Mouse (Mus musculus) G1E (cell line): ENCODE measurements around the gene Zfp628.
"Not testable (repeated sequence)": the region's sequence is repeated elsewhere in the genome, so short reads cannot be mapped to it uniquely, and the experiment has no call there.

Source experiments
- CTCF ChIP-seq: IDR thresholded peaks from 2 replicates; pipeline ENCODE4 v1.5.1; 2012; ENCODE audit warnings: low read depth, low read length, inconsistent platforms, mixed read lengths
- GATA1 ChIP-seq: IDR thresholded peaks from 2 replicates; pipeline ENCODE4 v1.6.1; 2012; ENCODE audit warnings: borderline replicate concordance, low read length, inconsistent platforms, mixed read lengths
- POLR2AphosphoS5 ChIP-seq: IDR thresholded peaks from 2 replicates; pipeline ENCODE4 v1.6.1; 2012; ENCODE audit warnings: low read depth, low read length, inconsistent platforms; ENCODE audit not compliant: insufficient replicate concordance
- TAL1 ChIP-seq: conservative IDR thresholded peaks from 2 replicates; pipeline ENCODE4 v1.6.1; 2012; ENCODE audit warnings: low read depth, low read length, inconsistent platforms, mixed read lengths

DNA sequence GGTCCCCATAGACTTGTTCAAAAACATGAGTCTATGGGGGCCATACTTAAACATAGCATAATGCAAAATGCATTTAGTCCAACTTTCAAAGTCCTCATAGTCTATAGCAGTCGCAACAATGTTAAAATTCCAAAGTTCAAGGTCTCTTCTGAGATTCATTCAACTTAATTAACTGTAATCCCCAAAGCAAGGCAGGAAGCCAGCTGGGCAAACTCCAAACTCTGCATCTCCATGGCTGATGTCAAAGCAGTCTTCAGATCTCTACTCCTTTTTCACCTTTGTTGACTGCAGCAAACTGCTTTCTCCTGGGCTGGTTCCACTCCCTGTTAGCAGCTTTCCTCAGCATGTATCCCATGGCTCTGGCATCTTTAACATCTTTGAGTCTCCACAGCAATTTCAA lies 36.0 kb upstream of the Zfp628 start:
- TF ChIP-seq TAL1, CTCF, GATA1, POLR2AphosphoS5: not testable (repeated sequence)
